Mouse (Mus musculus) large intestine, adult 2 months (tissue): ENCODE data around the gene Dnmt3a. TPM values are rescaled to one million over a fixed set of nuclear protein-coding genes. Genes with fewer than 3 reads are reported as not detected.

Experiments used
- DNase-seq: peaks from one replicate; pipeline ENCODE4 v3.0.0-alpha.2; 2012; ENCODE audit warnings: low read depth, low spot score
- WGBS: fragments of 180-500 bp; shearing (Covaris S2); methylation state at CpG from one replicate; pipeline ENCODE4 v1.1.7; 2018; 5-methylcytosine and 5-hydroxymethylcytosine counted together
- polyA plus RNA-seq: library from polyadenylated mRNA; depleted of rRNA; stranded (reverse); fragments of >200 nt; gene quantifications from 2 replicates; pipeline ENCODE4 v1.2.3, GENCODE M21; 2012

The Dnmt3a gene
- polyA plus RNA-seq, 1 experiment = 5.7 TPM

GRCm38 (mm10) chr12:3868676-3869458 is 63.1 kb downstream of the Dnmt3a start:
- WGBS = 69% methylated on average over 7 of the region's 7 CpGs
- DNase-seq = no peak

- WGBS = 89% methylated on average over 5 of the region's 5 CpGs
- no peak for DNase-seq
Measured at GRCm38 (mm10) chr12:3870024-3870423, 64.2 kb downstream of the Dnmt3a start.

- DNase-seq = no peak
- WGBS = 50% methylated on average over 19 of the region's 19 CpGs
Measured at GRCm38 (mm10) chr12:3870859-3871462, 65.2 kb downstream of the Dnmt3a start.

- no peak for DNase-seq
- 56% methylated on average over 15 of the region's 15 CpGs for WGBS
Measured at GRCm38 (mm10) chr12:3871637-3872036, 65.8 kb downstream of the Dnmt3a start.

- DNase-seq = no peak
- 85% methylated on average over 9 of the region's 9 CpGs for WGBS
Measured at GRCm38 (mm10) chr12:3872410-3873230, 66.8 kb downstream of the Dnmt3a start.

- no peak for DNase-seq
Measured at GRCm38 (mm10) chr12:3875474-3875873, 69.7 kb downstream of the Dnmt3a start.

- no peak for DNase-seq
- WGBS = 94% methylated on average over 4 of the region's 4 CpGs
Measured at GRCm38 (mm10) chr12:3877376-3877775, 71.6 kb downstream of the Dnmt3a start.

- WGBS = 87% methylated on average over 3 of the region's 3 CpGs
- no peak for DNase-seq
Measured at GRCm38 (mm10) chr12:3881474-3881873, 75.7 kb downstream of the Dnmt3a start.

- WGBS = 79% methylated on average over 9 of the region's 9 CpGs
- no peak for DNase-seq
Measured at GRCm38 (mm10) chr12:3884892-3885493, 79.2 kb downstream of the Dnmt3a start.

- no peak for DNase-seq
- 71% methylated on average over 2 of the region's 2 CpGs for WGBS
Measured at GRCm38 (mm10) chr12:3886601-3887000, 80.8 kb downstream of the Dnmt3a start.

- WGBS = 54% methylated on average over 4 of the region's 4 CpGs
- no peak for DNase-seq
Measured at GRCm38 (mm10) chr12:3887515-3888325, 81.9 kb downstream of the Dnmt3a start.

- DNase-seq = peak; percentile 27
- 49% methylated on average over 7 of the region's 7 CpGs for WGBS
Measured at GRCm38 (mm10) chr12:3889875-3890635, 84.2 kb downstream of the Dnmt3a start.

- no peak for DNase-seq
- 6% methylated on average over 41 of the region's 45 CpGs for WGBS
Measured at GRCm38 (mm10) chr12:3890753-3891751, 85.2 kb downstream of the Dnmt3a start.

GRCm38 (mm10) chr12:3891779-3892239 is 86.0 kb downstream of the Dnmt3a start:
- no peak for DNase-seq
- 23% methylated on average over 18 of the region's 18 CpGs for WGBS

- DNase-seq = no peak
- 42% methylated on average over 15 of the region's 15 CpGs for WGBS
Measured at GRCm38 (mm10) chr12:3892240-3893059, 86.6 kb downstream of the Dnmt3a start.

- 86% methylated on average over 6 of the region's 6 CpGs for WGBS
- no peak for DNase-seq
Measured at GRCm38 (mm10) chr12:3893335-3893734, 87.5 kb downstream of the Dnmt3a start.
